Mouse (Mus musculus) T-cell, adult 2 months (primary cell): ENCODE data around the gene Tada2a.

Experiments used
- DNase-seq: peaks from one replicate; pipeline ENCODE4 v3.0.0; 2022; ENCODE audit warnings: low spot score

Gene Tada2a

DNA sequence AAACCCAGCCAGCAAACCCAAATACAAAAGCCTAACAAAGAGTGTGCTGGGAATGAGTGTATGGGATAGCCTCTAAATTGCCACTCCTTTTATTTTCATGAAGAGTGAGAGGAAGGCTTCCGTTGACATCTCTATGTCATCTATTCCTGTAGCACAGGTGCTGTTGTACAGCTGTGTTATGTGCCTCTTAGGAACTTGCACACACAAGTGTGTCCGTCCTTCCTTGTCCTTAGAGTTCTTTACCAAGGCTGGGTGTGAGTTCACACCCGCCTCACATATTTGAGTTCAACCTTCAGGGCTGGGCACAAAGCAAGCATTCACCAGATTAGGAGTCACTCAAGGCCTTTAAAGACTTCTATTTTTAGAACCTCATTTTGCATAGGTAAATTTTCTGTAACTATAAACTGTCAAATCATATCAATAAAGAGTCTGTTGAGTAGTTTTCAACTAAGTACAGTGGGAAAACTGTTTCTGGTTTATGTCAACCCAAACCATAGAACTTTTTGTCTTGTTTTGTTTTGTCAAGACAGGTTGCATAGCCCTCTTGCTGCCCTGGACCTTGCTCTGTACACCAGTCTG lies 65.7 kb downstream of the Tada2a start:
- DNase-seq = no peak

DNA sequence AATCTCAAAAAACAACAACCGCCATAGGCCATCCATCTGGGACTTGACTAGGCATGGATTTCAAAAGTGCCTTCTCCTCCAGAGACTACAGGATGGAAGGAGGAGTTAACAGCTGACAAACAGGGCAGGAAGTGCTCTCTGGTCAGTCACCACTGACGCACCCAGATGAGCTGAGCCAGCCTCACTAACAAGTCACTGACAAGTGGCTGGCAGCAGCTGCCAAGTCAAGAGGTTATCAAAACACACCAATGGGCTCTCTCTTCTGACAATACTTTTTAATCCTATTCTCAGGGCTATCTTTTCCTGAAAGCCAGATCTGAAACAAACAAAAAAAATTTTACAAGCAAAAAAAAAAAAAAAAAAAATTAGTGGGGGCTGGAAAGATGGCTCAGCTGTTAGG lies 66.6 kb downstream of the Tada2a start:
- DNase-seq = no peak

DNA sequence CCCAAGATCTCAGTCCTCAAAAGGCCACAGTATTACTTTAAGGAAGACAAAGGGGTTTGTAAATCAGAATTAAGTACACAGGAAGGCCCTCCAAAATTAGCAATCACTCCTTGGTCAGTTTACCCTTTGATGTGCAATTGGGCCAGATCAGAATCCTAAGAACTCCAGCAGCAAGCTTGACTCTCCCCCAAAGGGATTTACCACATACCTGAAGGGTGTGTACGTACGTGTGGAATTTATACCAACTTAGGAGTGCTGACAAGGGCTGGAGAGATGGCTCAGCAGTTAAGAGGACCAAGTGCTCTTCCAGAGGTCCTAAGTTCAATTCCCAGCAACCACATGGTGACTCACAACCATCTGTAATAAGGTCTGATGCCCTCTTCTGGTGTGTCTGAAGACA lies 67.5 kb downstream of the Tada2a start:
- no peak for DNase-seq

DNA sequence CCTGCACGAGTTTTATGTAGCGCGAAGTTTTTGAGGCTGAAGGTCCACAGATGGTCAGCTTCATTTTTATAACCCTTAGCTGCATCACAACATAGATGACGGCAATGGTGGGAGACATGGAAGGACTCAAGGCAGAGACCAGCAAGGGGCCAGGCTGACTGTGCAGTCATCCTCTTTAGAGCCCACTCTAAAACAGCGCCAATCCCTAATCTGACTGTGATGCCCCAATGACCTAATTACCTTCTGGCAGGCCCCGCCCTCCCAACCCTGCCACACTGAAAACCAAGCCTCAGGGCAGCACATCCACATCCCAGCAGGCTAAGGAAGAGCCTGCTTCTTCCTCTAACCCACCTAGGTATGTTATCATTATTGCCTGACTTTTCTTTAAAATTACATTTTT lies 68.8 kb downstream of the Tada2a start:
- DNase-seq = no peak

DNA sequence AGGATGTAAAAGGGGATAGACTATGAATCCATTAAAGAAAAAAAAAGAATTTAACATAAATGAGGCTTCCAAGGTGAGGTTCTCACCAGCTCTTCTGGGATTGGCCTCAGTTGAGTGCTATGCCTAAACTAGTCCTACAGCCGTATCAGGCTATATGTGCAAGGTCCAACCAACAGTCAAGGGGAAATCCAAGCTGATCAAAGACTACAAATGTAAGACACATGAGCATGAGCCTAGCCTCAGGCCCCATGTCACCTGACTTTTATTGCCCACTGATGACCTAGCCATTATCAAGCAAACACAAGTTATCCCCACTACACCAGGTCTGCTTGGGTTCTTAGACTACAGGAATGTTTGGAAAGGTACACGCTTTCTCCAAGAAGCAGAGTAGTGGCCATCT lies 69.6 kb downstream of the Tada2a start:
- DNase-seq = no peak

DNA sequence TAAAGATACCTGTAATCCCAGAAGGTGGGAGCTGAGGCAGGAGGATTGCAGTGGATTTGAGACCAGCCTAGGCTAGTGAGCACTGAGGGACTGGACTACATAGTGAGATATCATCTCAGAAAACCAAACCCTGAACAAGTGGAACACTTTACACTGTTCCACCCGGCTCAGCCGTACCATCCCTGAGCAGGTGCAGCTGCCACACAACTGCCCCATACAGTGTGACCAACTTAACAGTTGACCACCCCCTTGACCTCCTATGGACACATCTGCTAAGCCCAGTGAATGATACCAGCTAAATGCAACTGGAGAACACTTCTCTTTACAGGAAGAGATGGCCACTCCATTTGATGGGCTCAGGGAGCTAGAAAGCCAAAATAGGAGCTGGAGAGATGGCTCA lies 72.0 kb downstream of the Tada2a start:
- DNase-seq = no peak

DNA sequence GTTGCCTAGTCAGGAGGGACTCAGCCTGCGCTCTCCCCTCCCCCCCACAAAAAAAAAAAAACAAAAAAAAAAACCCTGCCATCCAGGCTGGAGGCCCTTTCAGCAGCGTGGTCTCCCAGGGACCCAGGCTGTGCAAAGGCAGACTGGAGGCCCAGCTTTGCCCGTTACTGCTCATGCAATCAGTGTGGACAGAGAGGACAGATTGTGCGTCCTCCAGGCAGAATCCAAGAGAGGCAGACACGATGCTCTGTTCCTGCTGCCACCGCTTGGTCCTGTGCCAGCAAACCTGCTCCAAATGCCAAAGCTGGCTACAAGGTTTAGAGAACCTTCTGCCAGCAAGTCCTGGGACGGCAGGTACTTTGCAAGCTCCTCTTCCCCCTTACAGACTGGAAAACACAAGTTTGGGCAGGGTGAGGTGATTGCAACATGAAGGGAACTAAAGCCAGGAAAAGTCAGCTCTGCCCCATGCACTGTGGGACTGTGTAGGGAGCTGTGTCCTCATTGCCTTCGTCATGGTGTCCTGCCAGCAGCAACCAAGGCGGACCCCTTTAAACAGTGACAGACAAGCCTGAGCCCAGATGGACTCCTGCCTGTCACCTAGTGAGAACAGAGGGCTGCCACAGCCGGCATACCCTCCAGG lies 75.8 kb downstream of the Tada2a start:
- no peak for DNase-seq

DNA sequence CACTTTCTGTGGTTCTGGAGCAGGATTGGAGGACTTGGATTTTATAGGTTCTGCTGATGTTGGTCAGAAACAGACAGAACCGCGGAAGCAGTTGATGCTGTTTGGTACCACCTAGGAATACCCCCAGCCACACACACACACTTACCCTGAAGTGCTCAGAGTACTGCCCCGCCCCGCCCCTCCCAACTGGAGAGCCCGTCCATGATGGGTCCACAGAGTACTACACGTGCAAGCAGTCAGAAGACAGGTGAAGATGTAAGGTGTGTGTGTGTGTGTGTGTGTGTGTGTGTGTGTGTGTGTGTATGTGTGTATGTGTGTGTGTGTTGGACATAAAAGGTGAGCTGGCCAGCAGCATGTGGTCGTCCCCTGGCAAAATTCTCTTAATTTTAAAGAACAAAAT lies 76.3 kb downstream of the Tada2a start:
- DNase-seq = no peak

DNA sequence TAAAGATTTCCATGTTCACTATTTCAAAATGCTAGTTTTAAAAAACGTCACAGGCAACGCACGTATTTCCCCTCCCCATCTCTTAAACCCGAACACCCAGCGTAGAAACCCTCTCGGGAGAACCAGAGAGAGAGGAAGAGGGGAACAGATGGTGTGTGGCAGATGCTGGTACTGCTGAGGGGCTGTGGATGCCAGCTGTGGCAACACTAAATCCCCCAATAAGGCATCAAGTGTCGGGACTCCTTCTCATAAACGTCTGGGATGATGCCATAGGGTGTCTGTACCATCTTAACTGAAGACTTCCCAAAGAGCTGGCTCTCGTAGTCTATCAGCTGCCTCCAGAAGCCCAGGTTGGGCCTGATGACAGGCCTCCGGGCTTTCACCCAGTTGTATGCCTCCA lies 81.0 kb downstream of the Tada2a start:
- no peak for DNase-seq

DNA sequence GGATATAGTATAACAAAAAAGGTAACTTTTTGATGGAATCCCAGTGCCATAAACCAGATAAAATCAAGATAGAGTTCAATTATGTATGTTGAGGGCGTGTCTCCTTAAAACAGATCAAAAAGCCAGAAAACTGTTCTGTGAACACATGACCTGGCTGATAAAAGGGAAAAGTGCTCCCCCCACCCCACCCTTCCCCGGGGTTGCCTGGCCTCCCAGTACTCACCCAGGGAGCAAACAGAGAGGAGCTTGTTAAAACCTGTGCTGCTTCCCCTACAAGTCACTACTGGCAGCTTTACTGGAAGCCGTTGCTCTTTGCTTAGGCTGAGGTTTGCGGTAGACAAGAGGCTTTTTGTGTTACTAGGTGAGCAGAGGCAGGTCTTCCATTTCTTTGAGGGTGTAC lies 82.1 kb downstream of the Tada2a start:
- no peak for DNase-seq

DNA sequence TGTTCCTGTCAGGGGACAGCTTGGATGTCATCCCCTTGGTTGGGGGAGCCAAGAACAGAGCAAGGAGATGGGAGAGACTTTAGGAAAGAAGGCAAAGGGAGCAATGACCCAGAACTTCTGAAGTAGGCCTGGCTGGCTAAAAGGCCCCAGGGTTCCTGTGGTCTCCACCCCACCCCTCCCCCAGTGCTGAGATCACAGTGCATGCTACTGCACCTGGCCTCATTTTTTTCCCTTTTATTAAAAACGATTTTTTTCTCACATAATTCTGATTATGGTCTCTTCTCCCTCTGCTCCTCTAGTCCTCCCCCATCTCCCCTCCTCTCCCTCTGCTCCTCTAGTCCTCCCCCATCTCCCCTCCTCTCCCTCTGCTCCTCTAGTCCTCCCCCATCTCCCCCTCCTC lies 84.4 kb downstream of the Tada2a start:
- no peak for DNase-seq

DNA sequence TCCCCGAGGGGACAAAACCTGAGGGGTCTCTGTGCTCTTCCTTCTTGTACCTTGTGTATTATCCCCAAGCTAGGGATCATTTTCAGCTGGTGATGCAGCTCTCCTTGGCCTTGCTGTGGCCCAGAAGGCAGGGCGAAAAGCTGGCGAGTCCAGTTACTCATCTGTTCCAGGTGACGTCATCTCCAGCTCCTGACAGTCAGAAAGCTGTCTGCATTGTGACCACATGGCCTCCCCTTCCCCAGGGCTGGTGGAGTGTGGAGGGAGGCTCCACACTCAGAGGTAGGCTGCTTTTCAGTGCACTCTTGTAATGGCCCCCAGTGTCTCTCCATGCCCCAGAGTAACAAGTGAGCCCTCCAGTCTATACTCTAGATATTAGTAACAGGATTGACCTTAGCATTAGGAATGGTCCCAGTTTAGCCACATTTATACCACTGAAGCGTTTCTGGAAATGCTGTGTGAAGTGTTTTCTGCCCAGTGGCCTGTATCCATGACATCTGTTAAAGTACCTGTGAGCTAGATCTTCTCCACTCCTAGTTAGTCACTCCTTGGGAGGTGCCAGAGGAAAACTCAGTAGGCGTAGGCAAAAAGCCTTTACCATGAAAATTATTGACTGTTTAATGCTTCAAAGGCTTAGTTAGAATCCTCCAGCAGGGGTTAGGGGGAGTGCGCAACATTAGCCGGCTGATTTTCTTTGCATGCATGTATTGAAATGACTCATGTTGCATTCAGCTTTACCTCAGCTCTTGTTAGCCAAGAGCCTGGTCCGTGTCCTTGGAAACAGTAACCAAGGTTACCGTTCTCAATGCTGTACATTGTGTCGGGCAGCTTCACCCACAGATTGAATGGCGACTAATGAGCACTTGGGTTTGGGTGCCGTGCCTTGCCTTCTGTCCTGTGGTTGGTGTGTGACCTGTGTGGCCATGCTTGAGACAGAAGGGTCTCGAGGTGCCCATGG lies 86.3 kb downstream of the Tada2a start:
- DNase-seq = no peak

DNA sequence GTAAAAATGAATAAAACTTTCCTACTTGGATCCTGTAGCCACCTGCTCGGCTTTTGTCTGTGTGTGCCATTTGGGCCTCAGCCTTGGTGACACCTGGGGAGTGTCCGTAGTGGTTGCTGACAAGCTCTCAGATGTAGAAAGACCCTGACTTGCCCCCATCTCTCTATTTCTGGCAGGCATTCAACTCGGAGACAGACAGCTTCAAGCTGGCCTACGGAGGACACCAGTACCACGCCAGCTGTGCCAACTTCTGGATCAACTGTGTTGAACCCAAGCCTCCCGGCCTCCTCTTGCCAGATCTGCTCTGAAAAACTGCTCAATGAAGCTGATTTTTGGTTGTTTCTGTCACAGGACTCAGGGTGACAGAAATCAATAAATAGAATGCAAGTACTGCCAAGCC lies 88.8 kb downstream of the Tada2a start:
- DNase-seq = no peak

DNA sequence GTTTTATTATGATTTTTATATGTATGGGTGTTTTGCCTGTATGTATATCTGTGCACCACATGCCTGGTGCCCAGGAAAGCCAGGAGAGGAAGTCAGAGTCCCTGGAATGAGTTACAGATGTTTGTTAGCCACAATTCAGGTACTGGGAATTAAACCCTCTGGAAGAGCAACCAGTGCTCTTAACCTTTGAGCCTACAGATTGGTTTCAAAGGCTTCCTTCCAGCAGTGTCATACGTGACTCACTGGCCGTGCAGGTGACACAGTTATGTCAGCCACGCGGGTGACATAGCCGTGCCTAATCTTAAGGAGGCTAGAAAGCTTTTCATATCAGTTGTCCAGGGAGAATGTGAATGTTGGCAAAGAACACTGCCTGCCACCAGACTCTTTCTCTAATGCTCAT lies 95.7 kb downstream of the Tada2a start:
- DNase-seq = no peak

DNA sequence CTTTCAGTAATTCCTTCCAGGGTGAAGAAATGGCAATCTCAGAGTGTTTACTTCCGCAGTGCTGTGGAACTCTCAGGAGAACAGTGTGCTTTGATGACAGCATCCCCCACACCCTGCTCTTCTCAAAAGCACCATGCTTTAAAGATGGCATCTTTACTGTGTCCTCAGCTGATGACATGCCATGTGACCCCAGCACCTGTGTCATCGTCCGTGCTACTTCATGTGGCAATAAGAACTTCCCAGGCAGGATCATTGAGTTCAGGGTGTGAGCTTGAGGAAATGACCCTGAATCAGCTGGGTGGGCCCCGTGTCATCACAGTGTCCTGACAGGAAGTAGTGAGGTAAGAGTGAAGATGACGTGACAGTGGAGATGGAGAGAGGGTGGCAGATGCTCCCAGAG lies 96.8 kb downstream of the Tada2a start:
- DNase-seq = no peak

DNA sequence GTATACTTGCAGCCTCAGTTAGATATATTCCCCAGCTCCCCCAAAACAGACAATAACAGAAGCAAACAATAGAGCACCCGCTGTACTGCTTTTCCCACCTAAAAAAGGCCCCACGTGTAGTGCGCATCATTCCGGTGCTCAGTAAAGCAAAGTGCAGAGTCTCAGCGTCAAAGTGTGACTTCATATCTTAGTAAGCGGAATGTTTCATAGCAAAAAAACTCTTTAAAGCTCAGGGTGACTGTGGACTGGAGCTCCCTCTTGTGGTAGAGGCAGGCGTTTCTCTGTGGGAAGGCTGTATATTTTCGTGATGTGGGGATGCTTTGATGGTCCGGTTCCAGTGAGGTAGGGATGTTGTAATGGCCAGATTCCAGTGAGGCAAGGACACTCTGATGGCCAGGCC lies 97.4 kb downstream of the Tada2a start:
- peak; percentile 16 for DNase-seq
